Mouse (Mus musculus): ENCODE data around the gene Scube3. TPM values are rescaled to one million over a fixed set of nuclear protein-coding genes. Genes with fewer than 3 reads are reported as not detected.

Gene Scube3
- total RNA-seq, 2 experiments from 2014 or later: 1.5 TPM

DNA sequence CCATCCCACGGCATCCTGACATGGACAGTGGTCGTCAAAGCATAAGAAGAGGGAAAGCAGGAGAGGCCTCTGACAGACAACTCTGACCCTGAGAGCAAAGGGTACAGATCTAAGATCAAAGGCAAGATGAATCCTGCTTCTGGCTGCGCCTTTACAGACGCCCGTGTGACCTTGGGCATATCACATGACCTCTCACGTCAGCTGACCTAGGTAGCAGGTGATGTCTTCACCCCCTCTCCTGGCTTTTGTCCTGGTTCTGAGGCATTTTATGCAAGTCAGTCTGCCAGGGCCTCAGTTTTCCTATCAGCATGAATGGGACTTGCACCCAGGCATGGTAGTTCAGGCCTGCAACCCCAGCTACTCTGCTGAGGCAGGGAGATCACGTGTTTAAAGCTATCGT is 3.9 kb upstream of the Scube3 start:
- intact Hi-C loops (cut with DNase I): no loop called here
- H3K27ac ChIP-seq: no peak overlapping the region
- no peak for DNase-seq (ENCODE audit: extremely low spot score in 1 of 2, low spot score in 2 of 2)
- TF ChIP-seq CTCF (IDR thresholded peaks at IDR 0.05): no peak
- H3K4me3 ChIP-seq: no peak overlapping the region

DNA sequence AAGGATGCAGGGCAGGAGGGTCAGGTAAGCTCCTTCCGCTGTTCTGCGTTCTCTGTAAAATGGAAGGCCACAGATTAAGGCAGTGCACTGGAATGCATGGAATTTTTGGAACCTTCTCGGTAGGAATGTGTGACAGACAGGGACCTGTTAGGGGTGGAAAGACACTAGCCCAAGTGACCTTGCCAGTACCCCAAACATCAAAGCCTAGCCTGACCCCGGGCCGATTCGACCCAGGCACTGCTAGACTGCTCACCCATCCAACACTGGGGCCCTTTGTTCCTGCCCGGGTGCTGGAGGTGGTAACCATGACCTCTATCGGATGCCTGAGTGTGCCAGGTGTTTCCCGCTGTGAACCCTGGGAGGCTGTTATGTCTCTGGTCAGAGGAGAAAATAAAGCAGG is 3.3 kb upstream of the Scube3 start:
- intact Hi-C loops (cut with DNase I): no loop called here
- H3K27ac ChIP-seq: no peak overlapping the region
- no peak for TF ChIP-seq CTCF (IDR thresholded peaks at IDR 0.05)
- H3K4me3 ChIP-seq: no peak overlapping the region
- no peak for DNase-seq (ENCODE audit: extremely low spot score in 1 of 2, low spot score in 2 of 2)

DNA sequence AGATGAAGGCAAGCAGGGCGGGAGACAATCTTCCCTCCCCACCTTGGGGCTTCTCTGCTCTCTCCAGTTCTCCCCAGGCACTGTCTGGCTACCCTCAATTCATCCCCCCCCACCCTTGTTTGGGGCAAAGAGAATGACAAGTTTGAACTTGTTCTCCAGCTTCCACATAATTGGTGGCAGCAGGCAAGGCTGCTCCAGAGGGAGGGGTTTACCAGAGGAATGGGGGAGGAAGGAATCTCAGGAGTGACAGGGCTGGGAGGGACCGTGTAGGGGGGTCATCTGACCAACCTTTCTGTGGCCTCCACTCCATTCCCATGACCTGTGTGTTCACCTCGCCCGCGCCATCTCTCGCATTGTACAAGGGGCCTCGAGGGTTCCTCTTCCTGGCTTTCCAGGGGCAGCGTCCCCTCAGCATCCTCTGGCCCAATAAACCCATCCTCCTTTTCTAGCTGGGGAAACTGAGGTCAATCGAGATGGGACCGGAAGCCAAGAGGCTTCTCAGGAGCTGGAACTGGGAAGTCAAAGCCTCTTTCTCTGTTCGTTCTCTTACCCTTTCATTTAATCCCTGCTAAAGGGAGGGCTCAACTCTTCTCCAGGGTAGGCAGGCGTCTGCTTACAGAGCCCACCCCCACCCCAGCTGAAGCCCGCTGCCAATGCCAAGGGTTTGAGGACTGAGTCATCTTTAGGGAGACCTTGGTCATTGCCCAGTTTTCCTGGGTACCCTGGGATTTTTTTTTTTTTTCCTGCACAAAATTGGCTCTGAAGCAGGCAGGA is 1.3 kb upstream of the Scube3 start:
- DNase-seq (ENCODE audit: extremely low spot score in 1 of 2, low spot score in 2 of 2): no peak
- Histone ChIP-seq H3K27ac (no peak overlapping the region), H3K4me3 (no peak overlapping the region)
- intact Hi-C loops (cut with DNase I): no loop called here
- no peak for TF ChIP-seq CTCF (IDR thresholded peaks at IDR 0.05)

DNA sequence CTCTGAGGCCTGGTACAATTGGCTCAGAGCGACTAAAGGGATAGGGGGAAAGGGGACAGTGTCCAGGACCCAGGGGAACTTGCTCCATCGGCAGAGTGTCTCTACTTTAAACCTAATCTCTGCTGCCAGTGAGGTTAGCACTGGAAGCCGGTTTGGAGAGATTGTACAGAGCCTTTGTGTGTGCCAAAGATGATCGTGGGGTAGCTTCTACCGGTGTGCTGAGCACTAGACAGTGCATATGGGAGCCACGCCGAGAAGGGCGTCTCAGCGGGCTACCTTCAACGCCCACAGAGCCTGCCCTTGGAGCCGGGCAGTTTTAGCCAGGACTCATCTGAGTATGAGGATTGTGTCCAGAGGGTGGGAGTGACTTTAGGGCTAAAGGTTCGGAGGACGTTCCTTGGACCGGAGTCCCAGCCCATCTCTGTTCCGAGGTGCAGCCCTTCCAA is 713 bp upstream of the Scube3 start:
- intact Hi-C loops (cut with DNase I): no loop called here
- H3K27ac ChIP-seq: no peak overlapping the region
- no peak for TF ChIP-seq CTCF (IDR thresholded peaks at IDR 0.05)
- H3K4me3 ChIP-seq: no peak overlapping the region
- no peak for DNase-seq (ENCODE audit: extremely low spot score in 1 of 2, low spot score in 2 of 2)

DNA sequence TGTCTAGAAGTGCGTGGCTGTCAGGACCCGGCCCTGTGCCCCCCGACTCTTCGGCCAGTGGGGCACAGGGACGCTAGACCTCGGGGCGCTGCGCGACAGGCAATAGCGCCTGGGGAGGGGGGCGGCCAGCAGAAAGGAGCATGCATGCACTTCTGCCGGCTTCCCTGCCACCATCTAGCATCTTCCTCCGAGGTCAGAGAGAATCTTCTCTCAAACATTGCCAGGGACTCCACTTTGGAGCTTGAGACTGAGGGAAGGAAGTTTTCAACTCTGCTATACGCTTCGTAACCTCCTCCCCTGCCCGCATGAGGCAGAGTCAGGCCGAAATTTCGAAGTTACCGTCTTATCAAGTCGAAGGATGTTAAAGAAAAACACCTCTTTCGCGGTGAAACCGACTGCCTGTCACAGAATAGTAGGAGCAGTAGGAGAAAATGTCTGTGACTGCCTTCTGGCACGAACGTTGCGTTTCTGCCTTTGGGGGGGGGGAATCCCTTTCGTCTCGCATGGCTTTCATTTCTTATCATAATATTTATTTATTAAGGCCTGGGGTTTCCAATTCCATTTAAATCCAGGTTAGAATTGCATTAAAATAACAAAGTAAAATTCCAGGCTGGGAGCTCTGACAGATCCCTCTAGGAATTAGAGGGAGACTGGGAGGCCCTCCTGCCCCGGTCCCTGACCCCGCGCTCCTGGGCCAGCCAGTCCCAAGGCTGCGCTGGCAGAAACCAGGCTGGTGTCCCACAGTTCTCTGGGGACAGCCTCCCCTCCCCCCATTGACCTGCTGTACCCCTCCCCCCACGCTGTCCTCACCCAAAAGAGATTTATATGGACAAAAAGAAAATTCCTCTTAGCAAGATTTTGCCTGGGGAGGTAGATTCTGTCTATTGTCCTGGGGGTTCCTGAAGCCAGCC is 1.0 kb downstream of the Scube3 start:
- H3K27ac ChIP-seq: no peak overlapping the region
- H3K4me3 ChIP-seq: peak overlapping the region; percentile 39
- intact Hi-C loops (cut with DNase I): no loop called here
- DNase-seq (ENCODE audit: extremely low spot score in 1 of 2, low spot score in 2 of 2): no peak
- no peak for TF ChIP-seq CTCF (IDR thresholded peaks at IDR 0.05)

DNA sequence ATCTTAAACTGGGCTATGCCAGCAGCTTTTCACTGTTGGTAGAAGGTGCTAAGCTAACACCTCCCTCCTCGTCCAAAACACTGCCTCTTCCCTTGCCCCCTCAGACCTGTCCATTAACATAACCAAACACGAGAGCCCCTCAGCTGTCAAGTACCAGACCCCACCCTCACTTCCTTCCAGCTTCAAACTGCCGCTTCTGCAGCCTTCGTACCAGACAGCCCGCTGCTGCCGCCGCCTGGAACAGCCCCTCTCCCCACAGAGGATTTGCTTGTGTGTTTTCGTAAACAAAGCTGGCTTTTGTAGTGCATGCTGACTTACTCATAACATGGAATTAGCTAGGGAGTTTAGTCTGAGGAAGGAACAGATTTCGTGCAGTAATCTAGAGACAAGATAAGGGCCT is 1.8 kb downstream of the Scube3 start:
- Histone ChIP-seq H3K27ac (no peak overlapping the region), H3K4me3 (no peak overlapping the region)
- DNase-seq (ENCODE audit: extremely low spot score in 1 of 2, low spot score in 2 of 2): no peak
- TF ChIP-seq CTCF (IDR thresholded peaks at IDR 0.05): no peak
- intact Hi-C loops (cut with DNase I): no loop called here

DNA sequence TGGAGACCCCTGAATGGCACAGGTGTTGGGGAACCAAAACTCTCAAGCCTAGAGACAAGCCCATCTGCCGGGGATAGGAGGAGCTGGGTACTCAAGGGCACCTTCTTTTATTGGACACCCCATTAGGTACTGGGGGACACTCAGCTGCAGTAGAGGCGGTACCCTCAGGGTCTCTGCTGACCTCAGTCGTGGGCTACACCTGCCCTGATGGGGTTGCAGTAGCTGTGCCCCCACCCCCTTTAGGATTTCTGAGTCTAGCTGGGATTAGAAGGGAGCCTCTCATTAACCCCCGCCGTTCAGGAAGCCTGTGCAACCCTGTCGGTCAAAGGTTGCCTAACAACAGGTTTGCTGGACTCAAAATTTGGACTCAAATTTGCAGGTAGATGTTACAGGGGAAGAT is 2.3 kb downstream of the Scube3 start:
- intact Hi-C loops (cut with DNase I): no loop called here
- H3K27ac ChIP-seq: no peak overlapping the region
- no peak for DNase-seq (ENCODE audit: extremely low spot score in 1 of 2, low spot score in 2 of 2)
- H3K4me3 ChIP-seq: no peak overlapping the region
- TF ChIP-seq CTCF (IDR thresholded peaks at IDR 0.05): no peak

DNA sequence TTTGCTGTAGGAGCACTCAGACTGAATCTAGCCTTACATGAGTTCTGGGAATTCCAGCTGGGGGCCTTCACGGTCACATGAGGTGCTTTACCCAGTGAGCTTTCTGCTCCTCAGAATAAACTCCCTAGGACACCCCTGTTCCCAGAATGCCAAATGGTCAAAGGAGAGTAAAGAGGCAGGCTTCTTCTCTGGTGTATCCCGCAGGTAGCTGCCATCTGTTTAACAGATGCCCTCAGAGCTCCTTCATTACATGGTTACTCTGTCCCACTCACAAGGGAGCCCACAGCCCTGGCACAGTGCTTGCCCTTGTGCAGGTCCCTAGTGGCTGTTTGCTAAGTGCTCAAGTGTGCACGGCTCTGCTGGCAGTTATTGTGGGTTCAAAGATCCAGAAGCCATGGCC is 6.3 kb downstream of the Scube3 start:
- intact Hi-C loops (cut with DNase I): no loop called here
- DNase-seq (ENCODE audit: extremely low spot score in 1 of 2, low spot score in 2 of 2): no peak
- H3K4me3 ChIP-seq: no peak overlapping the region
- no peak for TF ChIP-seq CTCF (IDR thresholded peaks at IDR 0.05)
- no peak overlapping the region for H3K27ac ChIP-seq

DNA sequence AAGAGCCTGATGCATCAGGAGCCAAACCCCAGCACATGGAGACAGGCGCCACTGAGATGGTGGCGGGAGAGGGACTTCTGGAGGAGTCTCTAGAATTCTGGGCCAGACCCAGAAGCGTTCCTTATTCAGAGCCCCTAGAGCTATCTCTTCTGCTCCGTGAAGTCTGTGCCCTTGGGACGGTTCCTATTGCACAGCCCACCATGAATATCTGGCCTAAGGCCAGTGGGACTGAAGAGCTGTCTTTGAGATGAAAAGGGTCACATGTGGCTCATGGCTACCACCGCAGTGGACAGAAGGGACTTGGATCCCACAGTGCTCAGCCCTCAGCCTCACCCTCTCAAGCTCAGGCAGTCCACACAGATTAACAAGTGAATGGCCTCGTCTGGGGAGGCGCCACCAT is 7.8 kb downstream of the Scube3 start:
- DNase-seq (ENCODE audit: extremely low spot score in 1 of 2, low spot score in 2 of 2): no peak
- intact Hi-C loops (cut with DNase I): no loop called here
- no peak overlapping the region for H3K27ac ChIP-seq
- no peak for TF ChIP-seq CTCF (IDR thresholded peaks at IDR 0.05)
- H3K4me3 ChIP-seq: no peak overlapping the region

DNA sequence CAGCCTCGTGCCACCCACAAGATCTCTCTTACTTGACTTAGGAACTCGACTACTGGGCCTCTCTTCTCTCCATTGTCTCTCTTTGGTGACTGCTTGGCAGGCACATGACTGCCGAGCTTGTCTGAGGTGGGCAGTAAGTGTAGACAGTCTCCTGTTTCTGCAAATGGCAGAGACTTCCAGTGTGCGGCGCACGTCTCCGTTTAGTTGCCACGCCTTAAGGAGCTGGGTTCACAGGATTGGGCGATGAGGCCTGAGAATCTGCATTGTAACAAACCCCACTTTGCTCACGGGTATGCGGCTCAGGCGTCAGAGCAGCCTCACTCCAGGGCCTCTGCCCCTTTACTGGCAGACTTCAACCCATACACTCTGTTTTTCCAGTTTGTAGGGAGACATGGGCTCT is 8.5 kb downstream of the Scube3 start:
- no peak overlapping the region for H3K4me3 ChIP-seq
- H3K27ac ChIP-seq: no peak overlapping the region
- no peak for TF ChIP-seq CTCF (IDR thresholded peaks at IDR 0.05)
- no peak for DNase-seq (ENCODE audit: extremely low spot score in 1 of 2, low spot score in 2 of 2)
- intact Hi-C loops (cut with DNase I): no loop called here

DNA sequence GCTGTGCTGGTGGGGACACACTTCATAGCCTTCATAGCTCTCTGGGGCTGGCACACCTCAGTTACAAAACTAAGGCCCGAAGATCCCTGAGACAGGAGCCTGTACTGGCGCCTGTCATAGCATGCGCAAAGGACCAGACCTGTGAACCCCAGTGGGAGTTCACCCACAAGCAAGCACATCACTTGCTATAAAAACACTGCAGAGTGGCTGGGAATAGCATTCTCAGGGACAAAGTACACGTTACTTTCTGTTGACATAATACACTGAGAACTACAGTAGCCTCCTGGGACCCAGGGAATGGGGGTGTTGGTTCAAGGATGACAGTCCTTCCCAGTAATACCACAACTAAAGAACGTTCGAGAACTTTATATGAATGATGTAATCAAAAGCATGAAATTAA is 11.2 kb downstream of the Scube3 start:
- Histone ChIP-seq H3K4me3 (no peak overlapping the region), H3K27ac (no peak overlapping the region)
- DNase-seq (ENCODE audit: extremely low spot score in 1 of 2, low spot score in 2 of 2): no peak
- no peak for TF ChIP-seq CTCF (IDR thresholded peaks at IDR 0.05)
- intact Hi-C loops (cut with DNase I): no loop called here

DNA sequence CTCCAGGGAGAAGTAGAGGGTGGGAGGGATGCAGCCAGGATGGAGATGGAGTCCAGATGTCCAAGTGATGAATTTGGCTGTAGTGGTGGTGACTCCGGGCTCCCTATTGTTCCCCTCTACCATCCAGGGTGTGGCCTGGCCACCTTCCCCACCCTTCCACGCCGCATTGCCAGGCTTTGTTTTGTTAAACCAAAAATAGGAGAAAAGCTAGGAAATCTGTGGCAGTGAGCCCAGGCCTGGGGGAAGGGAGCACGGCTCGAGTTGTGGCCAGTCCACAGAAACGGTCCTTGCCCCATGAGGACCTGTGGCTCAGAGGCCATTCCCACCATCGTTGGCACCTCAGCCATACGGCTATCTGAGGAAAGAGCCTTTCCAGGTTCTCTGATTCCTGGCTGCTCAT is 13.0 kb downstream of the Scube3 start:
- no peak for TF ChIP-seq CTCF (IDR thresholded peaks at IDR 0.05)
- no peak for DNase-seq (ENCODE audit: extremely low spot score in 1 of 2, low spot score in 2 of 2)
- Histone ChIP-seq H3K4me3 (no peak overlapping the region), H3K27ac (no peak overlapping the region)
- intact Hi-C loops (cut with DNase I): no loop called here
